Mouse (Mus musculus) stomach, postnatal 0 days (tissue): ENCODE measurements around the gene Fus. TPM values are rescaled to one million over a fixed set of nuclear protein-coding genes. Genes with fewer than 3 reads are reported as not detected.

Source experiments
- ATAC-seq: fragments of 200-750 bp; cut with Nextera tagmentation; 2 replicates; pipeline ENCODE4 v1.8.0; 2017; ENCODE audit not compliant: low FRiP score, low TSS enrichment
- DNase-seq: peaks from one replicate; pipeline ENCODE4 v3.0.0-alpha.2; 2016; ENCODE audit warnings: low spot score
- H3K27ac ChIP-seq: fragments of 300-500 bp; sonication (generic); replicated peaks from 2 replicates; pipeline ENCODE4 v1.5.1; 2014; ENCODE audit warnings: mild to moderate bottlenecking, control low read depth
- H3K27me3 ChIP-seq: fragments of 300-500 bp; sonication (generic); 2 replicates; pipeline ENCODE4 v1.6.1; 2014; ENCODE audit warnings: low read length; ENCODE audit not compliant: control insufficient read depth, insufficient read depth
- H3K36me3 ChIP-seq: fragments of 300-500 bp; sonication (generic); 2 replicates; pipeline ENCODE4 v1.6.1; 2014; ENCODE audit warnings: low read length, mixed read lengths; ENCODE audit not compliant: control insufficient read depth, insufficient read depth
- H3K4me1 ChIP-seq: fragments of 300-500 bp; sonication (generic); replicated peaks from 2 replicates; pipeline ENCODE4 v1.6.1; 2014; ENCODE audit warnings: antibody characterized with exemption; ENCODE audit not compliant: control insufficient read depth, insufficient read depth
- H3K4me2 ChIP-seq: fragments of 300-500 bp; sonication (generic); replicated peaks from 2 replicates; pipeline ENCODE4 v1.6.1; 2014; ENCODE audit warnings: low read depth, mild to moderate bottlenecking, control low read depth, moderate library complexity
- H3K4me3 ChIP-seq: fragments of 300-500 bp; sonication (generic); 2 replicates; pipeline ENCODE4 v1.5.1; 2014; ENCODE audit warnings: low read depth, low read length, control low read depth
- H3K9ac ChIP-seq: fragments of 300-500 bp; sonication (generic); 2 replicates; pipeline ENCODE4 v1.6.1; 2014; ENCODE audit warnings: mild to moderate bottlenecking, low read length, control low read depth, mixed read lengths
- H3K9me3 ChIP-seq: fragments of 300-500 bp; sonication (generic); 2 replicates; pipeline ENCODE4 v1.6.1; 2016; ENCODE audit warnings: low read length; ENCODE audit not compliant: control insufficient read depth
- CTCF ChIP-seq: IDR thresholded peaks from 2 replicates; pipeline ENCODE4 v1.5.1; 2016; ENCODE audit warnings: antibody characterized with exemption, low read depth, mild to moderate bottlenecking, moderate library complexity
- EP300 ChIP-seq: optimal IDR thresholded peaks from 2 replicates; pipeline ENCODE3; 2016; ENCODE audit warnings: antibody characterized with exemption
- WGBS: fragments of 180-500 bp; shearing (Covaris S2); extraction: QIAGEN DNeasy Blood & Tissue Kit; methylation state at CpG from one replicate; pipeline ENCODE4 v1.1.7; 2014; 5-methylcytosine and 5-hydroxymethylcytosine counted together
- polyA plus RNA-seq: library from polyadenylated mRNA; unstranded; fragments of >200 nt; fragmentation: Nextera tagmentation; extraction: Ambion mirVana; gene quantifications from 2 replicates; pipeline ENCODE4 v1.2.1, GENCODE M21; 2015

Fus gene
- polyA plus RNA-seq, 1 experiment from 2014 or later, result 130 TPM

DNA sequence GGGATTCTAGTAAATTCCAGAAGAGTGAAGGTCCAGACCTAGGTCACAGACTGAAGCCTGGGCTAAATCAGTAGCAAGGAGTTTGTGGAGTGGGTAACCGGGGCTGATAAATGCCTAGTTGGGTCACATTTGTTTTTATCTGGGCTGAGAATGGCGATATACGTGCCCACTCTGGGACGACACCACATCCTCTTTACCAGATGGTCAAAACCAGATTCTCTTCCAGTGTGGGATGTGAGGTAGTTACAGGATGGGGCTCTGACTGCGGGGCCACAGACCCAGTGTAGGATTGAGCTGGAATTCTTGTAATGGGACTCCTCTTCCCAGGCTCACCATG is 36.9 kb downstream of the Fus start:
- DNase-seq, result no peak
- 56% methylated on average over 5 of the region's 5 CpGs for WGBS

DNA sequence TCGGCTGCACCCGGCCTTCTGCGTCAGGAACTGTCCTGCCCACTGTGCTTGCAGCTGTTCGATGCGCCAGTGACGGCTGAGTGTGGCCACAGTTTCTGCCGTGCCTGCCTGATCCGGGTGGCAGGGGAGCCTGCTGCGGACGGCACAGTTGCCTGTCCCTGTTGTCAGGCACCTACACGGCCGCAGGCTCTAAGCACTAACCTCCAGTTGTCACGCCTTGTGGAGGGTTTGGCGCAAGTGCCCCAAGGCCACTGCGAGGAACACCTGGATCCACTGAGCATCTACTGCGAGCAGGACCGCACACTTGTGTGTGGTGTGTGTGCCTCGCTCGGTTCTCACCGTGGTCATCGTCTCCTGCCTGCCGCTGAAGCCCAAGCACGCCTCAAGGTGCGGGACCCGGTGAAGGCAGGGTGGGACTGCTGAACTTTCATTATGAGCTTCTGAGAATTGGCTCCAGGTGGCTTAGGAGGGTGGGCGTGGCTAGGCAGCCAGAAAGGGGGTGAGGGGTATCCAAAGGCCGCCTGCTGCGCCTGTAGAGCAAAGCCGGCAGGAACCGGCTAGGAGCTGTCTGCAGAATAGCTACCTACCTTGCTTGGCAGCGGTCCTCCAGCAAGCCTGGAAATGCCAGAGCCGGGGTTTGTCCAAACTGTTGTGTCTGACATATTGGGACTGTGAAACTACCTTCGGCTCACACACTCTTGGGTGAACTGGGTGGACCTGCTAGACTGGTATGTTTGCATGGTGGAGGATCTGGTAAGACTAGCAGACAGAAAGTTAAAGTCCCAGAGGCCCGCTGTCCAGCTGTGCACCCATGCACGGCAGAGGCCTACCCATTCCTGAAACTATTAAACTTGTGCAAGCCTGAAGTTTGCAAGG is 37.5 kb downstream of the Fus start:
- Histone ChIP-seq H3K4me2 (peak overlapping the region; percentile 49), H3K9ac (peak overlapping the region; percentile 55), H3K4me1 (0 out of 2 replicates have a peak, but pooled peaks cover 2% of the 10 kb centered on the region), H3K27me3 (no peaks in the 10 kb centered on the region), H3K9me3 (no peaks in the 10 kb centered on the region), H3K4me3 (peak overlapping the region; percentile 19; the same call in 1 of the 2 replicates), H3K36me3 (no peaks in the 10 kb centered on the region), H3K27ac (peak overlapping the region; percentile 90)
- WGBS, result 23% methylated on average over 35 of the region's 35 CpGs
- peak; percentile 81 for ATAC-seq
- DNase-seq, result peak; percentile 77
- TF ChIP-seq CTCF (no peak), EP300 (peak; percentile 88)

More for the DNA sequence above, 36.9 kb downstream of the Fus start:
- H3K4me2 ChIP-seq, result peak overlapping the region; percentile 49
- peak overlapping the region; percentile 90 for H3K27ac ChIP-seq
- peak; percentile 11; the same call in 1 of the 2 replicates for ATAC-seq
- TF ChIP-seq EP300, result no peak
- TF ChIP-seq CTCF, result no peak
- H3K27me3 ChIP-seq, result no peaks in the 10 kb centered on the region
- peak overlapping the region; percentile 55 for H3K9ac ChIP-seq
- H3K4me1 ChIP-seq, result 0 out of 2 replicates have a peak, but pooled peaks cover 2% of the 10 kb centered on the region
- H3K4me3 ChIP-seq, result peak overlapping the region; percentile 19; the same call in 1 of the 2 replicates
- no peaks in the 10 kb centered on the region for H3K9me3 ChIP-seq
- no peaks in the 10 kb centered on the region for H3K36me3 ChIP-seq

DNA sequence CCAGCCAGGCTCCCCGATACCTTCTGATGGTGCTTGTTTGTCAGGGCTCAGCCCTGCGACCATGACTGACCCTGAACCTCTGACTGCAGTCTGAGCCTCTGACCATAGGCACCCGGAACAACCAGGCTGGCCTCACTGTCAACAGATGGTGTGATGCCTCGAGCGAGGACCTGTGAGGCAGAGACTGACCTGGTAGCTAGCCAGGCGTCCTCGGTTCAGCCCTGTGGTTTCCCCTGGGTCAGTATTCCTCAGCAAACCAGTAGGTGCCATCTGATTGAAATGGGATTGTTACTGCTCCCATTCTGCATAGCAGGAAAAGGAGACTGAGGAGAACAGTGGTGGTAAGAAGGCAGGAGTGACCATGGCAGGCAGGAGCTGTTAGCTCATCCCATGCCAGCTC is 38.9 kb downstream of the Fus start:
- ATAC-seq (no peak), DNase-seq (no peak)
- 68% methylated on average over 7 of the region's 7 CpGs for WGBS
- Histone ChIP-seq H3K4me1 (0 out of 2 replicates have a peak, but pooled peaks cover 2% of the 10 kb centered on the region), H3K4me2 (no peak overlapping the region), H3K4me3 (no peak overlapping the region), H3K9me3 (no peaks in the 10 kb centered on the region), H3K9ac (no peak overlapping the region), H3K36me3 (no peaks in the 10 kb centered on the region), H3K27me3 (no peaks in the 10 kb centered on the region), H3K27ac (no peak overlapping the region)
- TF ChIP-seq CTCF (no peak), EP300 (no peak)

DNA sequence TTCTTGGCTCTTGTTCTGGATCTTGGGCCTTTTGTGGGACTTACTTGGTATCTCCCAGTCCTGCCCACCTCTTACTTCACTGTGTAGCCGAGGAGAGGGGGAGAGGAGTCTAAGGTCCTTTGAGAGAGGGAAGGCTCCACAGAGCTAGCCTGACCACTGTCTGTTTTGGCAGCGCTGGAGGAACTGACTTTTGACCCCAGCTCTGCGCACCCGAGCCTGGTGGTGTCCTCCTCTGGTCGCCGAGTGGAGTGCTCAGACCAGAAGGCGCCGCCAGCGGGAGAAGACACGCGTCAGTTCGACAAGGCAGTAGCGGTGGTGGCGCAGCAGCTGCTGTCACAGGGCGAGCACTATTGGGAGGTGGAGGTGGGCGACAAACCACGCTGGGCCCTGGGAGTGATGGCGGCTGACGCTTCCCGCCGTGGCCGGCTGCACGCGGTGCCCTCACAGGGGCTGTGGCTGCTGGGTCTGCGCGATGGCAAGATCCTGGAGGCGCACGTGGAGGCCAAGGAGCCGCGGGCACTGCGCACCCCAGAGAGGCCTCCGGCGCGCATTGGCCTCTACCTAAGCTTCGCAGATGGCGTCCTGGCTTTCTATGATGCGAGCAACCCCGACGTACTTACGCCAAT is 42.6 kb downstream of the Fus start:
- Histone ChIP-seq H3K9me3 (no peaks in the 10 kb centered on the region), H3K4me3 (no peak overlapping the region), H3K27me3 (no peaks in the 10 kb centered on the region), H3K27ac (no peak overlapping the region), H3K9ac (no peak overlapping the region), H3K36me3 (no peaks in the 10 kb centered on the region), H3K4me1 (no peaks in the 10 kb centered on the region), H3K4me2 (no peak overlapping the region)
- TF ChIP-seq EP300, result no peak
- DNase-seq (no peak), ATAC-seq (no peak)
- 49% methylated on average over 40 of the region's 40 CpGs for WGBS

DNA sequence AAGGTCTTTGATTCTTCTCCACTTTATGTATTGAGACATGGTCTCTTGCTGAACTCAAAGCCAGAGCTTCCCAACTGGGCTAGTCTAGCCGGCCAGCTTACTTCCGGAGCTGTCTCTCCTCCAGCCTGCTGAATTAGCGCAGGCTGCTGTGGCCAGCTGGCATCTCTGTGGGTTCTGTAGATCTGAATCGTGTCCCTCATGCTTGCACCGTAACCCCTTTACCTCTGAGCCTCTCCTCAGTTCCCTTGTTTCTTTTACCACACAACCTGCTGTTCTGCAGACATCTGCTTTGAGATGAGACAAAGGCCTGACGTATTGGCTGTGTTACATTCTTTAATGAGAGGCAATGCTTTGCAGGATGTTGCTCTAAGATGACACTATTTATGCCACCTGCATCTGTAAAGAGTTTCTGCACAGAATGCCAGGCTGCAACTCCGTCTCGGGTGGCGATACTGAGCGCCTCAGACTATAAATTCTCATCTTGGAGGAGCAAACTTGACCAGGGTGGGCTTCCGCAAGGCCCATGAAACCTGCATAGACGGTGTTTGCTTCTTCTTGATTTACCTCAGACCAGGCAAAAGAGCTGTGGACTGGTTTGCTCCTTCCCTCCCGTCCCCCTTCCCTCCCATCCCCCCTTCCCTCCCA is 45.0 kb downstream of the Fus start:
- Histone ChIP-seq H3K4me1 (no peaks in the 10 kb centered on the region), H3K27me3 (no peaks in the 10 kb centered on the region), H3K9ac (no peak overlapping the region), H3K36me3 (no peaks in the 10 kb centered on the region), H3K27ac (no peak overlapping the region), H3K4me3 (no peak overlapping the region), H3K9me3 (no peaks in the 10 kb centered on the region), H3K4me2 (no peak overlapping the region)
- TF ChIP-seq CTCF, result no peak
- no peak for TF ChIP-seq EP300
- ATAC-seq (no peak), DNase-seq (no peak)
- 79% methylated on average over 13 of the region's 13 CpGs for WGBS
